Mouse (Mus musculus): ENCODE measurements around the gene Rgs2. TPM values are rescaled to one million over a fixed set of nuclear protein-coding genes. Genes with fewer than 3 reads are reported as not detected.
A peak's percentile ranks its signal among the peaks of the same experiment; 100 is the strongest.

The Rgs2 gene
- total RNA-seq, 1 experiment from 2014 or later = 773 TPM

- no peak for ATAC-seq (replicated peaks; ENCODE audit: insufficient number of reproducible peaks, low FRiP score, low TSS enrichment, poor library complexity, severe bottlenecking)
Measured at GRCm38 (mm10) chr1:143990263-143990662, 13.7 kb downstream of the Rgs2 start.

- no peak for ATAC-seq (replicated peaks; ENCODE audit: insufficient number of reproducible peaks, low FRiP score, low TSS enrichment, poor library complexity, severe bottlenecking)
Measured at GRCm38 (mm10) chr1:143989773-143990172, 14.2 kb downstream of the Rgs2 start.

GRCm38 (mm10) chr1:143988756-143989155 lies 15.2 kb downstream of the Rgs2 start:
- ATAC-seq (replicated peaks; ENCODE audit: insufficient number of reproducible peaks, low FRiP score, low TSS enrichment, poor library complexity, severe bottlenecking) = peak; percentile 75

GRCm38 (mm10) chr1:143984988-143985625 lies 18.9 kb downstream of the Rgs2 start:
- peak; percentile 73 for ATAC-seq (replicated peaks; ENCODE audit: insufficient number of reproducible peaks, low FRiP score, low TSS enrichment, poor library complexity, severe bottlenecking)

GRCm38 (mm10) chr1:143982765-143983312 lies 21.1 kb downstream of the Rgs2 start:
- no peak for ATAC-seq (replicated peaks; ENCODE audit: insufficient number of reproducible peaks, low FRiP score, low TSS enrichment, poor library complexity, severe bottlenecking)

- no peak for ATAC-seq (replicated peaks; ENCODE audit: insufficient number of reproducible peaks, low FRiP score, low TSS enrichment, poor library complexity, severe bottlenecking)
Measured at GRCm38 (mm10) chr1:143982085-143982764, 21.7 kb downstream of the Rgs2 start.

- ATAC-seq (replicated peaks; ENCODE audit: insufficient number of reproducible peaks, low FRiP score, low TSS enrichment, poor library complexity, severe bottlenecking) = no peak
Measured at GRCm38 (mm10) chr1:143980811-143981210, 23.1 kb downstream of the Rgs2 start.

GRCm38 (mm10) chr1:143974637-143975036 lies 29.3 kb downstream of the Rgs2 start:
- no peak for ATAC-seq (replicated peaks; ENCODE audit: insufficient number of reproducible peaks, low FRiP score, low TSS enrichment, poor library complexity, severe bottlenecking)

GRCm38 (mm10) chr1:143962301-143962700 lies 41.7 kb downstream of the Rgs2 start:
- ATAC-seq (replicated peaks; ENCODE audit: insufficient number of reproducible peaks, low FRiP score, low TSS enrichment, poor library complexity, severe bottlenecking) = no peak

GRCm38 (mm10) chr1:143960340-143960739 lies 43.6 kb downstream of the Rgs2 start:
- no peak for ATAC-seq (replicated peaks; ENCODE audit: insufficient number of reproducible peaks, low FRiP score, low TSS enrichment, poor library complexity, severe bottlenecking)

GRCm38 (mm10) chr1:143956090-143956489 lies 47.9 kb downstream of the Rgs2 start:
- peak; percentile 86 for ATAC-seq (replicated peaks; ENCODE audit: insufficient number of reproducible peaks, low FRiP score, low TSS enrichment, poor library complexity, severe bottlenecking)

GRCm38 (mm10) chr1:143952841-143953240 lies 51.1 kb downstream of the Rgs2 start:
- ATAC-seq (replicated peaks; ENCODE audit: insufficient number of reproducible peaks, low FRiP score, low TSS enrichment, poor library complexity, severe bottlenecking) = no peak

Other genes with a start within 250 kb of the Rgs2 start
- 2.1 to 9.4 TPM (median 2.2 TPM) in 3 replicates for gene Trove2, start 227.1 kb downstream of the Rgs2 start, total RNA-seq (2017)
- 65.4 to 91.0 TPM (median 83.2 TPM) in 3 replicates for gene Uchl5, start 226.9 kb downstream of the Rgs2 start, total RNA-seq (2017)
- not detected in 3 replicates for gene Rgs13, start 173.2 kb upstream of the Rgs2 start, total RNA-seq (2017)
- gene Rgs1, start 245.1 kb upstream of the Rgs2 start, total RNA-seq (2017) = 965 to 1,298 TPM (median 1,158 TPM) in 3 replicates